In the genomic region with DNA sequence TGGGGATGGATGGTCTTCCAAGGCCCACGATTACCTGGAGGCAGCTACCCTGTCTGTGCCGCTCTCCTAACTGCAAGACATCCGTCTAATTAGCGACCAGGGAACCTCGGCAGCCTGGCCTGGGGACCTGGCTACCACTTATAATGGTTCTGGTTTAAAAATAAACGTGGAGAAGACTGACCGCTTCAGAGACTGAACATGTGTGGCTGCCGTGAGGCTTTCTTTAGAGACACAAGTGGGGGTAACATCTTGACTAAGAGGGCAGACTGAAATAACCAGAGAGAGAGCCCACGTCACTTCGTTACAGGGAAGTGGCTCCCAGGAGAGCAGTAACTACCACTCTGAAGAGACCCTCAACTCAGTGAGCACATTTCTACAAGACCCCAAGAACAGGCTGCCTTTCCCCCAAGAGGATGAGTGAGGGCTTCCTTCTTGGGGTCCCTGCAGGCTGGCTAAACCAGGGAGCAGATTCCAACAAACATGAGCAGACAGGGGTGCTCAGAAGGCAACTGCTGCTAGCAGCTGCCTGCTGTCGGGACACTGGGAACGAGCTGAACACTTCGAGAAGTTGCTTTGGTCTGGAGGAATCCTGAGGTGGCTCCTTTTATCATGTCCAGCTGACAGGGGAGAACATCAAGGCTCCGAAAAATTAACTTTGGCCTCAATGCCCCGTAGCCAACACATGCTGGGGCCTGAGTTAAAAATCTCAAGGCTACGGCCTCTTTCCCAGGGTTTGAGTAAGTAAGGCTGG, we compare ENCODE assay signal across 22 mouse cellular contexts.
"Had no signal": no experiment of that assay in that cellular context is flagged by ENCODE, and none has a peak within 500 bp of the region (broad histone marks: within the 10 kb centered on the region; RNA-seq: fewer than 3 reads in every experiment).

No protein-coding gene starts in this region.

- H3K36me3 ChIP-seq: forebrain, embryonic 15.5 days; heart, embryonic 15.5 days; hindbrain, embryonic 13.5 days; hindbrain, embryonic 15.5 days; kidney, embryonic 15.5 days; limb, embryonic 12.5 days; limb, embryonic 15.5 days; liver, embryonic 12.5 days had no signal

- H3K9me3 ChIP-seq: forebrain, embryonic 15.5 days; heart, embryonic 15.5 days; hindbrain, embryonic 13.5 days; hindbrain, embryonic 15.5 days; kidney, embryonic 15.5 days; limb, embryonic 12.5 days; limb, embryonic 15.5 days; liver, embryonic 12.5 days had no signal

- H3K4me1 ChIP-seq: liver, embryonic 12.5 days had no signal

- H3K27ac ChIP-seq: forebrain, embryonic 15.5 days; heart, embryonic 15.5 days; hindbrain, embryonic 13.5 days; hindbrain, embryonic 15.5 days; hindbrain, postnatal 0 days; kidney, embryonic 15.5 days; kidney, postnatal 0 days; limb, embryonic 12.5 days; limb, embryonic 15.5 days; liver, embryonic 12.5 days; liver, embryonic 14.5 days had no signal

- ATAC-seq: forebrain, embryonic 15.5 days; forebrain, postnatal 0 days; hindbrain, postnatal 0 days; intestine, embryonic 16.5 days; liver, embryonic 12.5 days had no signal

- DNase-seq: forebrain, postnatal 0 days; gastrocnemius, postnatal 14 days; gastrocnemius, postnatal 36 days; heart, adult 18-20 months; kidney, adult 11 months; kidney, adult 9 months; kidney, postnatal 14 days; layer of hippocampus, adult 9-11 months; layer of hippocampus, postnatal 36 days; left cerebral cortex, postnatal 4 days had no signal

- H3K4me3 ChIP-seq: forebrain, embryonic 15.5 days; heart, embryonic 15.5 days; hindbrain, embryonic 13.5 days; hindbrain, embryonic 15.5 days; kidney, embryonic 15.5 days; limb, embryonic 12.5 days; limb, embryonic 15.5 days; liver, embryonic 12.5 days had no signal

- H3K27me3 ChIP-seq: forebrain, embryonic 15.5 days; heart, embryonic 15.5 days; hindbrain, embryonic 13.5 days; hindbrain, embryonic 15.5 days; kidney, embryonic 15.5 days; limb, embryonic 12.5 days; limb, embryonic 15.5 days; liver, embryonic 12.5 days had no signal

- H3K4me2 ChIP-seq: forebrain, embryonic 15.5 days; heart, embryonic 15.5 days; hindbrain, embryonic 13.5 days; hindbrain, embryonic 15.5 days; kidney, embryonic 15.5 days; limb, embryonic 12.5 days; limb, embryonic 15.5 days; liver, embryonic 12.5 days had no signal

- H3K9ac ChIP-seq: forebrain, embryonic 15.5 days; forebrain, postnatal 0 days; heart, embryonic 15.5 days; hindbrain, embryonic 13.5 days; hindbrain, embryonic 15.5 days; kidney, embryonic 15.5 days; limb, embryonic 12.5 days; limb, embryonic 15.5 days; liver, embryonic 12.5 days; liver, embryonic 14.5 days had no signal
